Mouse (Mus musculus) midbrain, postnatal 0 days (tissue): ENCODE measurements around the gene Tex33. TPM values are rescaled to one million over a fixed set of nuclear protein-coding genes. Genes with fewer than 3 reads are reported as not detected.

ENCODE experiments used
- ATAC-seq: fragments of 200-750 bp; cut with Nextera tagmentation; 2 replicates; pipeline ENCODE4 v1.8.0; 2017; ENCODE audit warnings: moderate number of reproducible peaks, mild to moderate bottlenecking, moderate TSS enrichment, moderate library complexity; ENCODE audit not compliant: low FRiP score
- DNase-seq: peaks from one replicate; pipeline ENCODE4 v3.0.0-alpha.2; 2015; ENCODE audit warnings: low spot score
- H3K27ac ChIP-seq: fragments of 300-500 bp; sonication (generic); 2 replicates; pipeline ENCODE4 v1.5.1; 2014; ENCODE audit warnings: low read depth, mild to moderate bottlenecking, low read length, mixed read lengths
- H3K27me3 ChIP-seq: fragments of 300-500 bp; sonication (generic); 2 replicates; pipeline ENCODE4 v1.6.1; 2014; ENCODE audit warnings: low read length, control low read depth, mixed read lengths; ENCODE audit not compliant: insufficient read depth
- H3K36me3 ChIP-seq: fragments of 300-500 bp; sonication (generic); 2 replicates; pipeline ENCODE4 v1.6.1; 2014; ENCODE audit warnings: low read length, control low read depth, mixed read lengths; ENCODE audit not compliant: insufficient read depth
- H3K4me1 ChIP-seq: fragments of 300-500 bp; sonication (generic); 2 replicates; pipeline ENCODE4 v1.6.1; 2014; ENCODE audit warnings: mild to moderate bottlenecking, control low read depth, antibody characterized with exemption, low read length, mixed read lengths; ENCODE audit not compliant: insufficient read depth
- H3K4me2 ChIP-seq: fragments of 300-500 bp; sonication (generic); 2 replicates; pipeline ENCODE4 v1.6.1; 2014; ENCODE audit warnings: low read depth, mild to moderate bottlenecking, low read length, mixed read lengths; ENCODE audit not compliant: poor library complexity, severe bottlenecking
- H3K4me3 ChIP-seq: fragments of 300-500 bp; sonication (generic); 2 replicates; pipeline ENCODE4 v1.5.1; 2014; ENCODE audit warnings: low read depth, mild to moderate bottlenecking, low read length, moderate library complexity
- H3K9ac ChIP-seq: fragments of 300-500 bp; sonication (generic); replicated peaks from 2 replicates; pipeline ENCODE4 v1.6.1; 2014; ENCODE audit warnings: mild to moderate bottlenecking, low read length, moderate library complexity, mixed read lengths; ENCODE audit not compliant: poor library complexity, severe bottlenecking
- H3K9me3 ChIP-seq: fragments of 300-500 bp; sonication (generic); 2 replicates; pipeline ENCODE4 v1.6.1; 2016; ENCODE audit warnings: low read length, control low read depth
- CTCF ChIP-seq: IDR thresholded peaks from 2 replicates; pipeline ENCODE4 v1.5.1; 2016; ENCODE audit warnings: antibody characterized with exemption, mild to moderate bottlenecking
- WGBS: fragments of 180-500 bp; shearing (Covaris S2); extraction: QIAGEN DNeasy Blood & Tissue Kit; methylation state at CpG from one replicate; pipeline ENCODE4 v1.1.7; 2014; 5-methylcytosine and 5-hydroxymethylcytosine counted together
- polyA plus RNA-seq: library from polyadenylated mRNA; unstranded; fragments of >200 nt; fragmentation: Nextera tagmentation; extraction: Ambion mirVana; gene quantifications from 2 replicates; pipeline ENCODE4 v1.2.1, GENCODE M21; 2015
- total RNA-seq: library from RNA; depleted of rRNA; stranded (reverse); fragments of >200 nt; gene quantifications from 2 replicates; pipeline ENCODE4 v1.2.3, GENCODE M21; 2014

Gene Tex33
- total and polyA plus RNA-seq, 2 experiments from 2014 or later = 0.16 TPM; not detected in 1

DNA sequence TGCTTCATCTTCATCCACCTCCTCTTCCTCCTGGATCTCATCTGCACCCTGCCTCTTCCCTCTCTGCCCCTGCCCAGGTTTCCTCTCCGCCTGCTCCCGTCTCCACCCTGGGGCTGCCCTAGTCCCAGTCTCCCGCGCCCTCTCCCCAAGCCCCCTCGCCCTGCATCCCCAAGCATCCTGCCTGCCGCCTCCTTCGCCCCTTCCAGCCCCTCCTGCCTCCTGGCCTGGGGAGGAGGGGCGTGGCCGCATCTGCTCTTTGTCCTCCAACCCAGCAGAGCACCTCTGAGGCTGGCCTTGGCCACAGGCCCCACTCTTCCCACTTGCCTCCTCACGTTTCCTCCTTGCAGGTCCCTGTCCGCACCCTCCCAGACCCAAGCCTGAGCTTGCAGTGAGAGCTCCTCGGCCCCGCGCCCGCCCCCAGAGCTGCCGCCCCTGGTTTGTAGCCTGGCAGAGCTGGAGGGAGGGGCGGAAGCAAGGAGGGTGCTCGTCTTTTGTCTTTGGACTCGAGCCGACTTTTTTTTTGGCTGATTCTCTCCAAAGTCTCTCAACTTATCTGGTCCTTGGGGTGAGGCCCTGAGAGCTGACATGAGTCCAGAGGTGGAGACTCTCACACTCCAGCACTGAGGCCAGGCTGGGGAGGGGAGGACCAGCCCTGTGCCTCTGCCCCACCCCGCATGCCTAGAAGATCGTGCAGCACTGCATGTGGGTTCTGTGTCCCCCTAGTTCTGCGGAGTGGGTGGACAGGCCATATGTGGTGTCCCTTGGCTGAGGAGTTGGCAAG is 41.7 kb upstream of the Tex33 start:
- Histone ChIP-seq H3K4me2 (peak overlapping the region; percentile 43), H3K4me3 (no peak overlapping the region), H3K27ac (no peak overlapping the region), H3K9ac (no peak overlapping the region), H3K4me1 (peaks cover 6% of the 10 kb centered on the region; the same call in 1 of the 2 replicates), H3K27me3 (no peaks in the 10 kb centered on the region), H3K9me3 (no peaks in the 10 kb centered on the region), H3K36me3 (peaks cover 26% of the 10 kb centered on the region)
- DNase-seq (no peak), ATAC-seq (no peak)
- WGBS = 28% methylated on average over 22 of the region's 23 CpGs
- no peak for TF ChIP-seq CTCF

DNA sequence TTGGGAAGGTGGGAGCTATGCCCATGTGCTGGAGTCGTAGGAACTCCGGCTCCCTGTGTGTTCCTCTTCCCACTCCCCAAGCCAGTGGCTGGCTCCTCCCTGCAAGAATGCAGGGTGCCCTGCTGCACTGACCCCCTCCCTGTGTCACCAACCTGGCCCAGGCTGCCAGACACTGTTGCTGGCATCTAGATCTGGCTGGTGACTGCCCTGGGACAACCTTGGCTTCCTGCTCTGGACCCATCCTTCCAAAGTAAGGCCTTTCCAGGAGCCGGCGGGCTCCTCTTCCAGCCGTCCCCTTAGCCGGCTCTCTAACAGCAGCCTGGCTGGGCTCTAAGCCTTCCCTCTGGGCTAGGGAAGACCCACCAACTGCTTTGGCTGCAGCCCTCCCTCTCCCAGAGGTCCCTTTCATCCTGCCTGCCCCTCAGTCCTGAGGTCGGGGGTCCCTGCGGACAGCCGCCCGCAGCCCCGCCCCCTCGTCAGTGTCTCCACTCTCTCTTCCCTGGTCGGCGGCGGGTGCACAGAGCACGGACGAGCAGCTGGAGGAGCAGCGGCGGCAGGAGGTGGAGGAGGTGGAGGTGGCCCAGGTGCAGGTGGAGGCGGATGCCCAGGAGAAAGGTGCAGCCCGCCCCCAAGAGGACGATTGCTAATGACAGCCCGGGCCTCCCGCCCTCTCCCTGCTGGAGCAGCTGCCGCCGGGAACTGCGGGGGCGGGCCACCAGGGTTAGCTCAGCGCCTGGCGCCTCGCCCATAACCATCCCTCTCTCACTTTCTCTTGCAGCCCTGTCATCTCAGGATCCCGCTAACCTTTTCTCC is 40.9 kb upstream of the Tex33 start:
- Histone ChIP-seq H3K9ac (peak overlapping the region; percentile 39), H3K27ac (no peak overlapping the region), H3K4me2 (peak overlapping the region; percentile 43), H3K27me3 (no peaks in the 10 kb centered on the region), H3K4me1 (peaks cover 6% of the 10 kb centered on the region; the same call in 1 of the 2 replicates), H3K4me3 (no peak overlapping the region), H3K9me3 (no peaks in the 10 kb centered on the region), H3K36me3 (peaks cover 33% of the 10 kb centered on the region)
- ATAC-seq (no peak), DNase-seq (peak; percentile 77)
- 16% methylated on average over 31 of the region's 32 CpGs for WGBS
- peak; percentile 42 for TF ChIP-seq CTCF

DNA sequence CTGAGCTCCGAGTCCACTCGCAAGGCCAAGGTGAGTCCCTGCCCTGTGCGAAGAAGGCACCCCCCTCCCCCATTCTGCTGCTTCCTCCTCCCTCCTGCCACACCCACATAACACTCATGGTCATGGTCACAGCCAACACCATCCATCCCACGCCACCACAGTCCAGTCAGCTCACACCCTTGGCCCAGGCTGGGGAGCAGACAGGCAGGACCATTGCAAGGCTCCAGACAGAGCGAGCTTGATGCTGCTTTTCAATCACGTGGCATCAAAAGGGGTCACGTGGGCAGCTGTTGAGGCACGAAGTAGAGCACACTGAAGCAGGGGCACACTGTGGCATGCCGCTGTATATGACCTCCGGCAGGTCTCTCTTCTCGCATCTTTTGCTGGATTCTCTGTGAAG is 40.0 kb upstream of the Tex33 start:
- ATAC-seq (no peak), DNase-seq (no peak)
- Histone ChIP-seq H3K36me3 (peaks cover 36% of the 10 kb centered on the region), H3K4me1 (peaks cover 6% of the 10 kb centered on the region; the same call in 1 of the 2 replicates), H3K9me3 (no peaks in the 10 kb centered on the region), H3K9ac (no peak overlapping the region), H3K27me3 (no peaks in the 10 kb centered on the region), H3K4me2 (no peak overlapping the region), H3K4me3 (no peak overlapping the region), H3K27ac (no peak overlapping the region)
- no peak for TF ChIP-seq CTCF
- 83% methylated on average over 11 of the region's 11 CpGs for WGBS

DNA sequence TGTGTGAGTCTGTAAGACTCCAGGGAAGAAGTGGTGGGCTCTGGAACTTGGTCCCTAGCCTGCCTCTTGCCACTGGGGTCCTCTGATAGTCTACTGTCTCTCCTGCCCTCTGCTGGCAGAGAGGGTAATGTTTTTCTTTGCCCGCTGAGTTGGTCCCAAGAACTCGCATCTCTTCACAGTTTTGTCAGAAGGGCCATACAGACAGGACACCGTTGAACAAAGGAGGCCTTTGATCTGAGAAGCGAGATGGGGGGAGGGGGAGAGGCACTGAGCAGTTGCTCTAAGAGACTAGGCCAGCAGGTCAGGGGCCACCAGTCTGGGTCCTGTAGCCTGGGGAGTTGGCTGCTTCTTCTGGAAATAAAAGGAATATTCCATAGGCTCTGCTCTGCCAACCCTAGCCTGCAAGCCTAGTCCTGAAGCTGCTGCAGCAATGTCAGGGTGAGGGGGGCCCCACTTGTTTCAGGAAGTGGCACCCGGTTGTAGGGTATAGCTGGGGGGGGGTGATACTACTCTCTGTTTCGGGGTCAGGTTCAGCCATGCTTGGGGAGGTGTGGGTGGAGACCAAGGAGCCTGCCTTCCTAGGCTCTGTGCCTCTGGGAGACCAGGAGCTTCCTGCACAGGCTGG is 39.3 kb upstream of the Tex33 start:
- Histone ChIP-seq H3K9me3 (no peaks in the 10 kb centered on the region), H3K4me2 (no peak overlapping the region), H3K36me3 (peaks cover 41% of the 10 kb centered on the region), H3K27me3 (no peaks in the 10 kb centered on the region), H3K4me3 (no peak overlapping the region), H3K9ac (no peak overlapping the region), H3K4me1 (peaks cover 9% of the 10 kb centered on the region; the same call in 1 of the 2 replicates), H3K27ac (no peak overlapping the region)
- ATAC-seq (no peak), DNase-seq (peak; percentile 81)
- TF ChIP-seq CTCF = peak; percentile 80
- WGBS = 29% methylated on average over 6 of the region's 6 CpGs

DNA sequence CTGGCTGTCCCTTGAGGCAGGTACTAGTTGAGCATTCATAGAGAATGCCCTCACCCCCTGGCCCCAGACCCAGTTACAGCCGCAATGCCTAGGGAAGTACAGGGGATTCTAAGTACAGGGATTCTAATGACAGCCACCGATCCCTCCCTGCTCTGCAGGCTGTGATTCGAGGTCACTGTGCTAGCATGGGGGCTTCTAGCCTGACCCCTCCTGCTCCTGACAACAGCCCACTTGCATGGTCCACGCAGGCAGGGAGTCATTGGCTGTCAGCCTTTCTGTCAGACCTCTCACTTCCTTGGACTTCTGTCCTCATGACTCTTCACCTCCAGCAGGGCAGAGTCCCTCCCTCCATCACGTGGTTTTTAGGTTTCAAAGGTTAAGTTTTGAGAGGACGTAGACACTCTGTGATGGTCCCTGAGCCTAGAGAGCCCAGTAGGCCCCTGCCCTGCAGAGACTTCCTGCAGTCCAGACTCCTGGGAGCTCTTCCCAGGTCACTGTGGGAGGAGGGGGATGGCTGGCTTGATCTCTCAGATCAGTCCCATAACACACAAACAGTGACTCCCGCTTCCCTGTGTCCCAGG is 35.9 kb upstream of the Tex33 start:
- Histone ChIP-seq H3K27ac (no peak overlapping the region), H3K36me3 (peaks cover 41% of the 10 kb centered on the region), H3K27me3 (no peaks in the 10 kb centered on the region), H3K4me3 (no peak overlapping the region), H3K9ac (no peak overlapping the region), H3K9me3 (no peaks in the 10 kb centered on the region), H3K4me1 (peaks cover 14% of the 10 kb centered on the region; the same call in 1 of the 2 replicates), H3K4me2 (no peak overlapping the region)
- WGBS = 80% methylated on average over 7 of the region's 7 CpGs
- ATAC-seq (no peak), DNase-seq (no peak)
- no peak for TF ChIP-seq CTCF
